Mouse (Mus musculus) frontal cortex, postnatal 14 days (tissue): ENCODE results near the gene Golga3.

Experiments used
- DNase-seq, 2 experiments: peaks; one replicate each; pipeline ENCODE4 v3.0.0; 2022; ENCODE audit warnings: low spot score in 2 of 2

The Golga3 gene

GRCm38 (mm10) chr5:110176362-110177020, at the start of gene Golga3:
Gene Golga3, plus strand, starts transcription at chr5:110176701.
- DNase-seq: peak; percentile 86 to 89

- DNase-seq: peak; percentile 98 to 100
Measured at GRCm38 (mm10) chr5:110135293-110136086, 41.0 kb upstream of the Golga3 start, which contains the start of gene Chfr. Gene Chfr, plus strand, starts transcription at chr5:110135842.

DNA sequence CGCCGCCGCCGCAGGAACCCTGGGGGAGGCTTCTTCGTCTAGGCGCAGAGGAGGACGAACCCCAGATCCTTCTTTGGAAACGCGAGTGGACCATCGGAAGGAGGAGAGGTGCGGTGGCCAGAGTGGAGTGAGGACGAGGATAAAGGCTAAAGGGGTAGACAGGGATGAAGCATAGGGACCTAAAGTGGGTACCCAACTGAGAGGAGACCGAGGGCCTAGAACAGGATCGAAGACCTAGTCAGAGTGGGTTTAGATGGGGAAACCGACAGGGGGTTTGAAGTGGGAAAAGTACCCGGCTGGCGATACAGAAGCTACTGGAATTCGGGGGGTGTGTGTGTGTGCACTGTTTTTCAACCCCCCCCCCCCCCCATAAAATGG, 40.4 kb upstream of the Golga3 start:
- DNase-seq: no peak

DNA sequence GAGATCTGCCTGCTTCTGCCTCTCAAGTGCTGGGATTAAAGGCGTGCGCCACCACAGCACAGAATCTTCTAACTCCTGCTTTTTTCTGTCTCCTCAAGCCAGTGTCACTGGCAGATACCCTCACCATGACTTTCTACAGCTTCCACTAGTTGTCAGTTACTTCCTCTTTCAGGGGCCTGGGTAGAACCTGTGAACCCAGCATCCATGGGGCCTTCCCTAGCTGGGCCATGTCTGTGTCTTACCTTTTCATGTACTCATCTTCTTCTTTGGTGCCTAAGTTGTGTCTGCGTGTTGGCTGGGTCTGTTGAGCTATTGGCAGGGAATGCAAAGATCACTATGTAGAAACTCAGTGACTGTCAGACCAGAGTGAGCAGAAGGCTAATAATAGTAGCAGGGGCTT, 38.7 kb upstream of the Golga3 start:
- DNase-seq: no peak

DNA sequence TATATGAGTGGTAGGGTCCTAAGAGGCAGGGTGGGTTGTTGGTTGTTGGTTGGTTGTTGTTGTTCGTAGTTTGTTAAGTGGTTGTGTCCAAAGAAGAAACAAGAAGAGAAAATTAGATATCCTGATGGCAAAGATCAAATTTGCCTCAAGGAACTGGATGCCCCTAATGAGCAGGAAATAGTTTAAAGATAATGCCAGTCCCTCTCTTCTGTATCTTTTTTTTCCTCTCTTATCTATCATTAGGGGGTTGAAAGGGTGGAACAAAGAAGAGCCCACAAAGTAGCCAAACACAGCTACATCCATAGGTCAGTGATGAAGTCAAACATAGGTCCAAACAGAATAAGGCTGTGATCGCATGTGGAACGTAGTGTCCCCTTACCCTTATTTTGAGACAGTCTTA, 37.2 kb upstream of the Golga3 start:
- DNase-seq: no peak

DNA sequence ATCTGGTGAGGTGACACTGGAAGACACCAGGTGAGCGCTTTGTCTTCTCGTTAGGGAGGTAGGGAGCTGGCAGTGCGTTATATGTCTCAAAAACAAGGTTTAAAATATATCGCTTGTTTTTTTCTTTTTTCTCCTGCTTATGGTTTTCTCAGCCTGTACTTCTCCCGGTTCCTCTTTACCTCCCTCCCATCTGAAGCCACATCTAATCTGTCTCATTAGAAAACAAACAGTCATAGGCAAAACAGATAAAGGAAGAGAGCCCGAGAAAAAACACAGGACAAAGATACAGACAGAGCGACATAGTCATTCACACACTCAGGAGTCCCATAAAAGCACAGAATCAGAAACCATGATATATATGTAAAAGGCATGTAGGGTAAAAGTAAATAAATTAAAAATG, 36.1 kb upstream of the Golga3 start:
- no peak for DNase-seq

DNA sequence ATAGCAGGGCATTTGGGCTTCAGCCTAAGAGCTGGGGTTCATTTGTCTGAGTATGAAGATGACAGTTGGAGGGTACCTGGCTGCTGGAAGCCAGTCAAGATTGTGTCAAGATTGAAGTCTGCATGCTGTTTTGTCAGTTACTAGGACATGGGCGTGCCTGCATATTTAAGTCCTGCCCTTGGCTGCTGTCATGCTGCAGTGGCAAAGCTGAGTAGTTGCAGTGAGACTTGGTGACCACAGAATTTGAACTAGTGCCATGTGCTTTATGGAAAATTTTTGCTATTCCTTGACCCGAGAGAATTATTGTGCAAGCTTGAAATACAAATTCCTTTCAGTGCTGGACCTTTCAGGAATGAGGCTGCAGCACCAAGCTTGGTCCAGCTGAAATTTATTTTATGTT, 34.2 kb upstream of the Golga3 start:
- DNase-seq: no peak

DNA sequence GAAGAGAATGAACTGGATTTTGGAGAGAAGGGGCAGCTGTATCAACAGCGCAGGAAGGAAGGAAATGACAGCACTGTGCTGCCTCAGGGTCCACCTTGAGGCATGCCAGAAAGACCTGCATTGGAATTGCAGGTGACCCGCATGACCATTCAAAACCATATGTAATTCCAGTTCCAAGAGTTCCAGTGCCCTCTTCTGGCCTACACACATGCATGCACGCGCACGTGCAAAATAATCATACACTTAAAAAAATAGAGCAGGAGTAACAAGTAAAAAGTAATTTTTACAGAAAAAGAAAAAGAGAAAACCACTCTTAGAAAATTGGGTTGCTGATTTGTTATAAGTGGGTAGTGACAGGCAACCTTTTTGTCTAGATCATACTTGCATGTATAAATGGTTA, 33.5 kb upstream of the Golga3 start:
- no peak for DNase-seq

GRCm38 (mm10) chr5:110169374-110169773, 7.1 kb upstream of the Golga3 start:
- no peak for DNase-seq

DNA sequence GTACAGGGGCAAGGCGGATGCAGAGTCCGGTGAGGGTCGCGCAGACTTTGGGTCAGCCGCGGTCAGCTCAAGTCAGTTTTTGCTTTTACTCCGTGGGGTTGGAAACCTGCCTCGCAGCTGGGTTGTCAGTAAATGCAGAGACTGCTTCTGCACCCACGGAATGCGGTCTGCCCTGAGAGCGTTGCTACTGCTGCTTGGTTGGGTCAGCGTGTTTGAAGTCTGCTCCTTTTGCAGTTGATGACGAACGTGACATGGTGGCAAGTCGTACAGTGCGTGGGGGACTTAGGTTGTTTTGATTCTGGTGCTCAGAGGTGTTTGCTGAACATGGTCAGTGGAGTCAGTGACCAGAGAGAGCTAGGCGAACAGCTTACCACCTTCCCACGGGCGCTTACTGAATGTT, 520 bp downstream of the Golga3 start:
- no peak for DNase-seq

GRCm38 (mm10) chr5:110178628-110179027, 2.1 kb downstream of the Golga3 start:
- DNase-seq: no peak

DNA sequence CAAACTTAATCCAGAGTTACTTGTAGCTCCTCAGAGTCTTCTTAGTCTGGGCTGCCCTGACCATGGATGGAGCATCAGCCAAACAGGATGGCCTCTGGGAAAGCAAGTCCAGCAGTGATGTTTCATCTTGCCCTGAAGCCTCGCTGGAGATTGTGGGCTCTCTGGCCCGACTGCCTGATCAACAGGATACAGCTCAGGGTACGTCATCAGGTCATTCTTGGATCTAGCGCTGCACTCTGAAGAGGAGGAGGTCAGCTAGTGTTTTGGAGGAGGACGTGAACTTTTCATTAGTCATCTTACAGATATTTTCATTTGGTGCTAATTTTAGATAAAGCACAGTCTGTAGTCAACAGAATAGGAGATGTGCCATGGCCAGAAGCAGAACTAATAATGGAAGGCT, 5.2 kb downstream of the Golga3 start:
- DNase-seq: no peak

DNA sequence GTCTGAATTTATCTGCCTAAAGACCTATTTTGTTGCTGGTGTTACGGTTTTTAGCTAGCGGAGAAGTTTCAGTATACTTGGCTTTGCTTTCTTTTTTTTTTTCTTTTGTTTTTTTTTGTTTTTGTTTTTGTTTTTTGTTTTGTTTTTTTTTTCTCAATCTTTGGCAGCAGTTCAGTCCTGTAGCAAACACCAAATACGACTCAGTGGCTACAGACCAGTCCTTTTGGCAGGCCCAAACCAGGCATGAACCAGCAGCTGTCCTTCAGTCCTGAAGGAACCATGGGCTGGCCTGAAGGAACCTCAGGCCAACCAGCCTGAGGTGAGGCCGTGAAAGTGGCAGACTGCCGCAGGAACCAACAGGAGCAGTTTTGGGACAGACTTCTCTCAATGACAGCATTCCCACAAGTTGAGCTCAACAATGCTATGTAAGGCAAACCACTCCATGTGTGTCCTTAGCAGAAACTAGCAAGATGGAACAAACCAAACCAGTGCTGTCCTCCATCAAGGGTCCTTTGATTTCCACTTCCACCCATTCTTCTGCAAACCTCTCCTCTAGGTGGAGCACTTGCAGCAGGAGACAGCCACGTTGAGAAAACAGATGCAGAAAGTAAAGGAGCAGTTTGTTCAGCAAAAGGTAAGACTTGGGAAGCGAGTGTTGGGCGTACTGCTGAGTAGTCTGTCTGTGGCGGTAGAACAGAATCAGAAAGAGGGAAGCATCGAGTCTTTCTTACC, 26.8 kb downstream of the Golga3 start:
- no peak for DNase-seq

GRCm38 (mm10) chr5:110204777-110205176, 28.3 kb downstream of the Golga3 start:
- no peak for DNase-seq

DNA sequence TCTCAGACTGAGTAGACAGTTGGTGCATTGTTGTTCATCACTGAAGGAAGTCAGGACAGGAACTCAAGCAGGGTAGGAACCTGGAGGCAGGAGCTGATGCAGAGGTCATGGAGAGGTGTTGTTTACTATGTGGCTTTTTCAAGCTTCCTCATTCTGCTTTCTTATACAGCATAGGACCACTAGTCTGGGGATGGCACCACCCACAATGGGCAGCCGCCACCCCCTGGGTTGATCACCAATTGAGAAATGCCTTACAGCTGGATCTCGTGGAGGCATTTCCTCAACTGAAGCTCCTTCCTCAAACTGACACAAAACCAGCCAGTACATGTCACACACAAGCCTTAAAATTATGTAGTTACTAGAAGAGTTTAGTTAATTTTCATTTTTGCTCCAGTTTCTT, 34.8 kb downstream of the Golga3 start:
- no peak for DNase-seq

DNA sequence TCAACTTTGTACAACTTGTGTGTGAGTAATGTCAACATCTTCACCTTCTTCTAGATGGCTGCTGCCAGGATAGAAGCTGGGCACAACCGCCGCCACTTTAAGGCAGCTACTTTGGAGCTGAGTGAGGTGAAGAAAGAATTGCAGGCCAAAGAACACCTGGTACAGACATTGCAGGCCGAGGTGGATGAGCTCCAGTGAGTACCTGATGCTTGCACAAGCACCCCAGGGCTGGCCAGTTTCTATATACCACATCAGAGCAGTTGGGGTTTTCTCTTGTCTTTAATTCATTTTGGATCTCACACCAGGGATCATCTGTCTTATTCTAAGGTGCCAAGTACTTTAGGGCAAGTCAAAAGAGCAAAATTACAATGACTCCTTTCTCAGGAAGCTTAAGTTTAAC, 40.3 kb downstream of the Golga3 start:
- no peak for DNase-seq

GRCm38 (mm10) chr5:110220331-110220730, 43.8 kb downstream of the Golga3 start:
- no peak for DNase-seq

DNA sequence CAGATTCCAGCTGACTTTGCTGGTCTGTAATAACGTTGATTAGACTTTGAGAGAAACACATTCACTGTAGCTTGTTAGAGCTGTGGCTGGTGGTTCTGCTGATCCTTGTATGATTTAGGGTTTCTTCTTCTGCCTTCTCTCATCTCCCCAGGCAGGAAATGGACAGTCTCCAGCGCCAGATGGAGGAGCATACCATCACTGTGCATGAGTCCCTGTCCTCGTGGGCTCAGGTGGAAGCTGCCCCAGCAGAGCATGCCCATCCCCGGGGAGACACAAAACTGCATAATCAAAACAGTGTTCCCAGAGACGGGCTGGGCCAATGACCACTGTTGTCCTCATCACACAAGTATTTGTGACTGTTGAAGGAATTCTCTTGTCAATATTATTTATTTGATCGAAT, 46.3 kb downstream of the Golga3 start:
- DNase-seq: no peak

DNA sequence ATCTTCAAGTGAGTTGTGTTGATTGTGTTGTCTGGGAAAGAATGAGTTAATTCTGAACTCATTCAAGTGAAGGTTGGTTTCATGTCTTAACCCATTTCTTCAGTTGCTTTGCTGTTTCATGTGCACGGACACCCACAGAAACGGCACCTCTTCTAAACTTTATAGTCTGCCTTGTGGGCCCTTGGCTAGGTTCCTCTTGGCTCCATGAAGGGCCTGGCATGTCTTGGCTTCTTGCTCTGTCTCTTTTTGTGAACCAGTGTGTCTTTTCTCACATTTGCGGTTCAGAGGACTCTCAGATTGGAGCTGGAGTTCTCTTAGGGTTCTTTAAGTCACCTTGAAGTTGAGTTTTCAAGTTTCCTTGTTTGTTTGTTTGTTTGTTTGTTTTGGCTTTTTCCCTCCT, 48.6 kb downstream of the Golga3 start:
- no peak for DNase-seq

- DNase-seq: no peak
Measured at GRCm38 (mm10) chr5:110227336-110227883, 50.9 kb downstream of the Golga3 start.

DNA sequence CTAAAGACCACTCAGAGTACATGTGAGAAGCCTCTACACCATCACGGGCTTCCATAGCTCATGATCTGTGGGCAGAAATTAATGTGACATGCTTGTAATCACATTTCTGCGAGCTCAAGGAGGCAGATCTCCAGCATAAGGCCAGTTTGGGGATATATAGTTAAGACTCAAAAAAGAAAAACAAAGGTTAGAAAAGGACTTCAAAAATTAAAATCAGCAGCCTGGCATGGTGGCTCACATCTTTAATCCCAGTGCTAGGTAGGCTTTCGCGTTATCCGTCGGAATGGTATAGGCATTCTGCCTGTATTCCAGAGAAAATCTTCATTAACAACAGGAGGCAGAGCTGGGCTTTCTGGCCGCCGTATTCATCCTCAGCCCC, 53.9 kb downstream of the Golga3 start:
- DNase-seq: no peak

DNA sequence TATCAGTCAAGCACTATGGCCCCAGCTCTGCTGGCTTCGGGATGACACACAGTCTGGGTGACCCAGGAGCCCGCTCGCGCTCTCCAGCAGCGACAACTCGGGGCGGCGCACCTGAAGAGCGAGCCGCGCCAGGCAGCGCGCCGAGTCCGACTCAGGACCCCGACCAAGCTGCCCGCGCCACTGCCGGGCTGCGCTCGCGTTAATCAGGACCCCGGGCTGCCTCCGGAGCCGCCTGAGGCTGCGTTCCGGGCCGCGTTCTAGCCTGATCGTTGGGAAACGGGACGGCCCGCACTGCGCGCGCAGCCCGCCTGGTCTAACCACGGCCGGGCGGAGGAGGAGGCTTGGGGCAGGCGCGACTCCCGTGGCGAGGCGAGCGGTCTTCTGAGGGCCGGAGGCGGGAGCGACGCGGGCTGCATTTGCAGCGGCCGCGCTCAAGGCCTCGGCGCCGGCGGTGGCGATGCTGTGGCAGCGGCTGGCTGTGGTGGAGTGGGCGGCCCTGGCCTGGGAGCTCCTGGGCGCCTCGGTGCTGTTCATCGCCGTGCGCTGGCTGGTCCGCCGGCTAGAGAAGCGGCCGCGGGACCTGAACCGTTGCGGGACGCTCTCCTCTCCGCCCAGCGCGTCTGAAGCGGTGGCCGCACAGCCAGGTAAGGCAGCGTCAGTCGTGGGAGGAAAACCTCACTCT, 54.4 kb downstream of the Golga3 start, which contains the start of gene Ankle2:
Ankle2 (plus strand) TSS at position 225 of the 682 bp plus-strand sequence.
- peak; percentile 83 to 87 for DNase-seq
